Mouse (Mus musculus) thymus, adult 2 months (tissue): Measurements from ENCODE around the gene Sec14l1.

ENCODE experiments used
- CTCF ChIP-seq: fragments of 200-500 bp; IDR thresholded peaks from 2 replicates; pipeline ENCODE4 v1.5.1; 2012; ENCODE audit warnings: mild to moderate bottlenecking, control low read depth, low read length, moderate library complexity, borderline replicate concordance; ENCODE audit not compliant: control insufficient read depth, poor library complexity, insufficient read depth; ENCODE audit errors: extremely low read depth
- POLR2A ChIP-seq: fragments of 200-500 bp; IDR thresholded peaks from 2 replicates; pipeline ENCODE4 v1.6.1; 2012; ENCODE audit warnings: mild to moderate bottlenecking, low read length, control low read depth, moderate library complexity; ENCODE audit not compliant: control insufficient read depth, poor library complexity, insufficient read depth; ENCODE audit errors: extremely low read depth

GRCm38 (mm10) chr11:117114231-117114591, 757 bp upstream of the Sec14l1 start:
- TF ChIP-seq POLR2A, result no peak
- TF ChIP-seq CTCF, result no peak
